Mouse (Mus musculus) adrenal gland, postnatal 25 days (tissue): ENCODE data around the gene Rabl6. TPM values are rescaled to one million over a fixed set of nuclear protein-coding genes. Genes with fewer than 3 reads are reported as not detected.
A peak's percentile ranks its signal among the peaks of the same experiment; 100 is the strongest.
"Not testable (repeated sequence)": the region's sequence is repeated elsewhere in the genome, so short reads cannot be mapped to it uniquely, and the experiment has no call there.

Experiments
- DNase-seq: peaks from one replicate; pipeline ENCODE4 v3.0.0; 2021; ENCODE audit warnings: mixed read lengths
- total RNA-seq: library from RNA; stranded (reverse); gene quantifications from 2 replicates; pipeline ENCODE4 v1.2.3, GENCODE M21; 2021

Rabl6 gene
- total RNA-seq, 1 experiment from 2014 or later, result 118 TPM

GRCm38 (mm10) chr2:25574579-25575431 is 33.5 kb downstream of the Rabl6 start, which contains the start of the genes Mamdc4 and Phpt1:
TSS of gene Mamdc4 (minus strand) at chr2:25574845.
TSS of gene Phpt1 (minus strand) at chr2:25575224.
- DNase-seq, result peak; percentile 94

- DNase-seq, result no peak
These were observed 34.2 kb downstream of the Rabl6 start for GRCm38 (mm10) chr2:25574136-25574535.

GRCm38 (mm10) chr2:25573068-25573467 is 35.3 kb downstream of the Rabl6 start:
- no peak for DNase-seq

- DNase-seq, result no peak
These were observed 37.1 kb downstream of the Rabl6 start for GRCm38 (mm10) chr2:25571221-25571620.

- no peak for DNase-seq
These were observed 39.0 kb downstream of the Rabl6 start for GRCm38 (mm10) chr2:25569323-25569722.

- no peak for DNase-seq
These were observed 39.8 kb downstream of the Rabl6 start for GRCm38 (mm10) chr2:25568473-25569019.

GRCm38 (mm10) chr2:25566558-25566957 is 41.8 kb downstream of the Rabl6 start:
- DNase-seq, result no peak

- DNase-seq, result no peak
These were observed 42.6 kb downstream of the Rabl6 start for GRCm38 (mm10) chr2:25565741-25566140.

- DNase-seq, result no peak
These were observed 46.4 kb downstream of the Rabl6 start for GRCm38 (mm10) chr2:25561946-25562345.

GRCm38 (mm10) chr2:25560551-25560950 is 47.8 kb downstream of the Rabl6 start:
- DNase-seq, result no peak

- no peak for DNase-seq
These were observed 49.5 kb downstream of the Rabl6 start for GRCm38 (mm10) chr2:25558774-25559173.

GRCm38 (mm10) chr2:25557964-25558360 is 50.4 kb downstream of the Rabl6 start:
- no peak for DNase-seq

- DNase-seq, result peak; percentile 98
These were observed 50.9 kb downstream of the Rabl6 start, which contains the start of gene Edf1 for GRCm38 (mm10) chr2:25557221-25557963. TSS of gene Edf1 (plus strand) at chr2:25557847.

GRCm38 (mm10) chr2:25556296-25556695 is 52.0 kb downstream of the Rabl6 start:
- DNase-seq, result no peak

- not testable (repeated sequence) for DNase-seq
These were observed 52.8 kb downstream of the Rabl6 start for GRCm38 (mm10) chr2:25555479-25555878.

GRCm38 (mm10) chr2:25553171-25553786 is 55.0 kb downstream of the Rabl6 start:
- DNase-seq, result not testable (repeated sequence)

GRCm38 (mm10) chr2:25551186-25551585 is 57.1 kb downstream of the Rabl6 start:
- peak; percentile 59 for DNase-seq

GRCm38 (mm10) chr2:25549021-25549991 is 59.0 kb downstream of the Rabl6 start:
- no peak for DNase-seq

GRCm38 (mm10) chr2:25546811-25547491 is 61.4 kb downstream of the Rabl6 start, which contains the start of gene Traf2:
TSS of gene Traf2 (minus strand) at chr2:25546940.
- peak; percentile 98 for DNase-seq
